Mouse (Mus musculus): ENCODE data around the gene Ift122. TPM values are rescaled to one million over a fixed set of nuclear protein-coding genes. Genes with fewer than 3 reads are reported as not detected.

Ift122 gene
- polyA plus RNA-seq, 1 experiment from 2014 or later: 2.9 TPM

DNA sequence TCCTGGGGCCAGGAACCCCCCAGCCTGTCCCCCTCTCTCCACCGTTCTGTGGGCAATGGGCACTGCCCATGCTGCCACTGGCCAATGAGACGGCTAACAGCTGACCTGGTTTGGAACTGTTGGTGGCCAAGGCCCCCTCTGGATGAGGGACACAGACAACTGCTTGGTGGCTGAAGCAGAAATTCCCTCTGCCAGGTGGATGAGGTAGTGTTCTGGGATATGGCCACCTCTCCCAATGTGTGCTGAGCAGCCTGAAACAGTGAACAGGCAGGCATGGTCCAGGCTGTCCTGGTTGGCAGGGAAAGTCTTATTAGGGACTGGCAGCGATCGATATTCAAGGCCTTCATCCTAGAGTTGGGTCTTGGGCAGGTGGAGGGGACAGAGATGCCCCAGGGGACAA lies 101.9 kb downstream of the Ift122 start:
- no peak for ATAC-seq (ENCODE audit: low read depth)
- Histone ChIP-seq H3K36me3 (no peaks in the 10 kb centered on the region), H3K9ac (no peak overlapping the region), H3K4me2 (no peak overlapping the region), H3K9me3 (replicated peaks) (no peaks in the 10 kb centered on the region), H3K4me1 (replicated peaks) (peaks cover 3% of the 10 kb centered on the region; the same call in 1 of the 2 replicates), H3K27ac (no peak overlapping the region), H3K27me3 (no peaks in the 10 kb centered on the region), H3K4me3 (replicated peaks) (no peak overlapping the region)
- whole genome bisulfite sequencing (ENCODE audit: insufficient replicate concordance): 70% methylated on average over 4 of the region's 4 CpGs
- DNase-seq: no peak

GRCm38 (mm10) chr6:115955664-115956063 lies 102.4 kb downstream of the Ift122 start:
- Histone ChIP-seq H3K4me2 (no peak overlapping the region), H3K4me1 (replicated peaks) (peaks cover 3% of the 10 kb centered on the region; the same call in 1 of the 2 replicates), H3K9me3 (replicated peaks) (no peaks in the 10 kb centered on the region), H3K27ac (no peak overlapping the region), H3K36me3 (no peaks in the 10 kb centered on the region), H3K27me3 (no peaks in the 10 kb centered on the region), H3K9ac (no peak overlapping the region), H3K4me3 (replicated peaks) (no peak overlapping the region)
- 73% methylated on average over 11 of the region's 11 CpGs for WGBS (ENCODE audit: insufficient replicate concordance)
- DNase-seq: no peak
- no peak for ATAC-seq (ENCODE audit: low read depth)

GRCm38 (mm10) chr6:115956418-115956921 lies 103.2 kb downstream of the Ift122 start:
- no peak overlapping the region for H3K27ac ChIP-seq
- H3K9me3 ChIP-seq (replicated peaks): no peaks in the 10 kb centered on the region
- 83% methylated on average over 13 of the region's 13 CpGs for WGBS (ENCODE audit: insufficient replicate concordance)
- no peak overlapping the region for H3K9ac ChIP-seq
- no peak overlapping the region for H3K4me2 ChIP-seq
- no peaks in the 10 kb centered on the region for H3K36me3 ChIP-seq
- no peak overlapping the region for H3K4me3 ChIP-seq (replicated peaks)
- DNase-seq: no peak
- peaks cover 3% of the 10 kb centered on the region; the same call in 1 of the 2 replicates for H3K4me1 ChIP-seq (replicated peaks)
- no peak for ATAC-seq (ENCODE audit: low read depth)
- no peaks in the 10 kb centered on the region for H3K27me3 ChIP-seq

DNA sequence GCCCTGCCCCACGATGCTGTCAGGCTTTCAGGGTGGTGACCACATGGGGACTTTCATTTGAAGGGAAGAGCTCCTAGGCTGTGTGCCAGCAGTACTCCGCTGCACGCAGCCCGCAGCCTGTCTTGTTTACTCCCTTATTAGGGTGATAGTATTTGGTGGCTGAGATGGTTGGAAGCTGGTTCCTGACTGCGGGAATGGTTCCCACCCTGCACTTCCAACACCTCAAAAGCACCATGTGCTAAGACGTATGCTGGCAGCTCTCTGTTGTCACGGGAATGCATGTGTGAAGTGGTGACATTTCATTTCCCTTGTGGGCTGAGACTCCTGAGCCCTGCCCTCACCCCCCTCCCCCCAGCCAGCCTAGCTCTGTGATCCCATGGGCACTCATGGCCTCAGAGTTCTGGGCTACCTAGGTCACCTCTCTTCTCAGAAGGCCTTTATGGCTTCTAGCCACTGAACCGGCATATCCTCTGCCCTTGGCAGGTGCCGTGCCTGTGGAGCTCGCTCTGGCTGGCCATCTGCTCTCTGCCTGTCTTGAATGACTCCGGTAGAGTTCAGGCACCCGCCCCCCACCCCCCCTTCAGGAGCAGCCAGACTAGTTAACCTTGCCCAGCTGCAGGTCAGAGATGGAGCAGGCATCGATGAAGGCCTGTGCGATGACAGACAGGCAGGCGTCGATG lies 103.8 kb downstream of the Ift122 start:
- Histone ChIP-seq H3K4me2 (no peak overlapping the region), H3K4me3 (replicated peaks) (no peak overlapping the region), H3K9ac (no peak overlapping the region), H3K27me3 (no peaks in the 10 kb centered on the region), H3K9me3 (replicated peaks) (no peaks in the 10 kb centered on the region), H3K4me1 (replicated peaks) (peaks cover 3% of the 10 kb centered on the region; the same call in 1 of the 2 replicates), H3K27ac (no peak overlapping the region), H3K36me3 (no peaks in the 10 kb centered on the region)
- ATAC-seq (ENCODE audit: low read depth): peak; percentile 33; the same call in 1 of the 2 replicates
- WGBS (ENCODE audit: insufficient replicate concordance): 62% methylated on average over 16 of the region's 16 CpGs
- DNase-seq: no peak

DNA sequence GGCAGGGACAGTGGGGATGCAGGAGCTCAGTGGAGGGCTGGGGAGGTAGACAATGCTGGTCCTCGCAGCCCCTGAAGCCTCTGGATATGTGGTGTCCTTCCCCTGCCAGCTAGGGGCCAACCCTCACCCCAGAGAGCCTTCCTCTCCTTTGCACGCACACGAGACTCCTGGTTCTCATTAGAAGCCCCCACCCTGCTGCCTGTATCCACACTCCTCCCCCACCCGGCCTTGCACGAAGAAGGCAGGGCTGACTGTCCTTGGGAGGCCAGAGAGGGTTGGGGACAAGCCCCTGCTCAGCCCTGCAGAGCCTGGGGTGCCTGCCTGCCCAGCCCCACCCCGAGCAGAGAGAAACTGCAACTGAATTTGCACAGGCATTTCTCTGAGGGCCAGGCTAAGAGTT lies 104.4 kb downstream of the Ift122 start:
- H3K4me2 ChIP-seq: no peak overlapping the region
- no peak overlapping the region for H3K9ac ChIP-seq
- no peaks in the 10 kb centered on the region for H3K36me3 ChIP-seq
- H3K4me1 ChIP-seq (replicated peaks): peaks cover 5% of the 10 kb centered on the region; the same call in 1 of the 2 replicates
- 71% methylated on average over 6 of the region's 6 CpGs for WGBS (ENCODE audit: insufficient replicate concordance)
- H3K4me3 ChIP-seq (replicated peaks): no peak overlapping the region
- H3K27ac ChIP-seq: no peak overlapping the region
- DNase-seq: no peak
- no peaks in the 10 kb centered on the region for H3K27me3 ChIP-seq
- ATAC-seq (ENCODE audit: low read depth): no peak
- no peaks in the 10 kb centered on the region for H3K9me3 ChIP-seq (replicated peaks)

- DNase-seq: no peak
- Histone ChIP-seq H3K9ac (no peak overlapping the region), H3K4me2 (no peak overlapping the region), H3K9me3 (replicated peaks) (no peaks in the 10 kb centered on the region), H3K27ac (no peak overlapping the region), H3K27me3 (no peaks in the 10 kb centered on the region), H3K4me1 (replicated peaks) (peaks cover 5% of the 10 kb centered on the region; the same call in 1 of the 2 replicates), H3K4me3 (replicated peaks) (no peak overlapping the region), H3K36me3 (no peaks in the 10 kb centered on the region)
- 81% methylated on average over 9 of the region's 9 CpGs for WGBS (ENCODE audit: insufficient replicate concordance)
- no peak for ATAC-seq (ENCODE audit: low read depth)
These were observed 105.2 kb downstream of the Ift122 start for GRCm38 (mm10) chr6:115958445-115958844.

DNA sequence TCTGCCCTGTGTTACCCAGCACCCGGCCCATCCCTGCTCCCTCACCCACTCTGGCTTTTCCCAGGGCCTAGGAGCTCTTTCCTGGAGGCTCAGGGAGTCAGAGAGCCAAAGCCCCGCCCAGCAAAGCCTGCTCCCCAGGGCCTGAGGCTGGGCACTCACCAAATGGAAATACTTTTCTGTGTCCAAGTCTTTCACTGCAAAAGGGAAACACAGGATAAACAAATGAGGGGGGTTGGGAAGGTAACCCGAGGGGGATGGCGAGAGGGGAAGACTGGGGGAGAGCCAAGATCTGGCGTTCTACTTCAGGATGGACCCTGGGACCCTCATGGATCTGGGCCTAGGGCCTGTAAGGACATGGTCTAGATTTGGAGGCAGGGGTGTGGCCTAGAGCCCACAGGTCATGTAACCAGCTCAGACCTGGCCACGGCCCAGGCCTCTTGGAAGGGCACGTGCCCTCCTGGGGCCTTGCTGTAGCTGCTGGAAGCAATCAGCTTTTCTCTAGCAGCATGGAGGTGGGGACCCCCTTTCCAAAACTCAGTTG lies 106.0 kb downstream of the Ift122 start:
- Histone ChIP-seq H3K27ac (no peak overlapping the region), H3K9me3 (replicated peaks) (no peaks in the 10 kb centered on the region), H3K4me3 (replicated peaks) (no peak overlapping the region), H3K27me3 (no peaks in the 10 kb centered on the region), H3K4me1 (replicated peaks) (peaks cover 5% of the 10 kb centered on the region; the same call in 1 of the 2 replicates), H3K9ac (no peak overlapping the region), H3K4me2 (no peak overlapping the region), H3K36me3 (no peaks in the 10 kb centered on the region)
- 69% methylated on average over 7 of the region's 7 CpGs for WGBS (ENCODE audit: insufficient replicate concordance)
- no peak for ATAC-seq (ENCODE audit: low read depth)
- no peak for DNase-seq

GRCm38 (mm10) chr6:115960322-115960721 lies 107.1 kb downstream of the Ift122 start:
- WGBS (ENCODE audit: insufficient replicate concordance): 82% methylated on average over 19 of the region's 19 CpGs
- no peak for ATAC-seq (ENCODE audit: low read depth)
- peaks cover 5% of the 10 kb centered on the region; the same call in 1 of the 2 replicates for H3K4me1 ChIP-seq (replicated peaks)
- H3K27me3 ChIP-seq: no peaks in the 10 kb centered on the region
- H3K4me3 ChIP-seq (replicated peaks): no peak overlapping the region
- no peak overlapping the region for H3K4me2 ChIP-seq
- no peak for DNase-seq
- H3K27ac ChIP-seq: no peak overlapping the region
- no peaks in the 10 kb centered on the region for H3K9me3 ChIP-seq (replicated peaks)
- no peak overlapping the region for H3K9ac ChIP-seq
- no peaks in the 10 kb centered on the region for H3K36me3 ChIP-seq

- no peak for DNase-seq
- Histone ChIP-seq H3K27me3 (no peaks in the 10 kb centered on the region), H3K4me3 (replicated peaks) (no peak overlapping the region), H3K4me2 (no peak overlapping the region), H3K9me3 (replicated peaks) (no peaks in the 10 kb centered on the region), H3K4me1 (replicated peaks) (peaks cover 5% of the 10 kb centered on the region; the same call in 1 of the 2 replicates), H3K9ac (no peak overlapping the region), H3K27ac (no peak overlapping the region), H3K36me3 (no peaks in the 10 kb centered on the region)
- 83% methylated on average over 3 of the region's 3 CpGs for WGBS (ENCODE audit: insufficient replicate concordance)
- no peak for ATAC-seq (ENCODE audit: low read depth)
These were observed 108.5 kb downstream of the Ift122 start for GRCm38 (mm10) chr6:115961743-115962142.

- no peak for DNase-seq
These were observed 109.3 kb downstream of the Ift122 start for GRCm38 (mm10) chr6:115962439-115963085.

DNA sequence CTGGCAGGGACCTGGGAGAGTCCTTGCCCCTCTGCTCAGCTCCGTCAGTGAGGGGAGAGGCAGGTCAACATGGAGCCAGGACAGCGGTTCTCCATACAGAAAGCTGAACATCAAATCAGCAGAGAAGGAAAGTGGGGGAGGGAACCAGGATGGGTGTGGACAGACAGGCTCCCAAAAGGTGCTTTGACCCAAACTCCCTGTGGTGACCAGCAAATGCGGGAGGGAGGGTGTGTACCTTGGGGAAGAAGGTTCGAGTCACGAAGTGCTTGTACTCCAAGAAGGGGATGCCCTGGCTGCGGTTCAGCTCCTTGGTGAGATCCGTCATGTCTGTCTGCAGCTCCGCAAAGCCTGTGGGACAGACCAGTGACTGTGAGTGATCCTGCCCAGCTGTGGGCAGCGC lies 110.4 kb downstream of the Ift122 start:
- H3K4me1 ChIP-seq (replicated peaks): peaks cover 11% of the 10 kb centered on the region
- no peak overlapping the region for H3K4me3 ChIP-seq (replicated peaks)
- peaks cover 3% of the 10 kb centered on the region; the same call in 1 of the 2 replicates for H3K36me3 ChIP-seq
- DNase-seq (no peak), ATAC-seq (ENCODE audit: low read depth) (no peak)
- H3K4me2 ChIP-seq: no peak overlapping the region
- no peak overlapping the region for H3K9ac ChIP-seq
- H3K27ac ChIP-seq: no peak overlapping the region
- H3K27me3 ChIP-seq: no peaks in the 10 kb centered on the region
- no peaks in the 10 kb centered on the region for H3K9me3 ChIP-seq (replicated peaks)
- WGBS (ENCODE audit: insufficient replicate concordance): 78% methylated on average over 9 of the region's 9 CpGs

More at GRCm38 (mm10) chr6:115962439-115963085, 109.3 kb downstream of the Ift122 start:
- no peak overlapping the region for H3K9ac ChIP-seq
- H3K27me3 ChIP-seq: no peaks in the 10 kb centered on the region
- peaks cover 3% of the 10 kb centered on the region; the same call in 1 of the 2 replicates for H3K36me3 ChIP-seq
- no peak overlapping the region for H3K4me2 ChIP-seq
- peaks cover 2% of the 10 kb centered on the region; the same call in 1 of the 2 replicates for H3K4me1 ChIP-seq (replicated peaks)
- no peak for ATAC-seq (ENCODE audit: low read depth)
- H3K4me3 ChIP-seq (replicated peaks): no peak overlapping the region
- no peaks in the 10 kb centered on the region for H3K9me3 ChIP-seq (replicated peaks)
- H3K27ac ChIP-seq: no peak overlapping the region
- 69% methylated on average over 23 of the region's 23 CpGs for WGBS (ENCODE audit: insufficient replicate concordance)

Data from liver, embryonic 13.5 days (tissue).